Mouse (Mus musculus) E14TG2a.4 (cell line): ENCODE data around the gene Cd164l2.

ENCODE experiments used
- CTCF ChIP-seq: conservative IDR thresholded peaks from 2 replicates; pipeline ENCODE4 v1.5.1; 2014; ENCODE audit warnings: low read length
- NANOG ChIP-seq: IDR thresholded peaks from 2 replicates; pipeline ENCODE4 v1.6.1; 2014; ENCODE audit warnings: borderline replicate concordance, low read length, mixed read lengths
- POU5F1 ChIP-seq: IDR thresholded peaks from 2 replicates; pipeline ENCODE4 v1.6.1; 2014; ENCODE audit warnings: low read length, borderline replicate concordance

DNA sequence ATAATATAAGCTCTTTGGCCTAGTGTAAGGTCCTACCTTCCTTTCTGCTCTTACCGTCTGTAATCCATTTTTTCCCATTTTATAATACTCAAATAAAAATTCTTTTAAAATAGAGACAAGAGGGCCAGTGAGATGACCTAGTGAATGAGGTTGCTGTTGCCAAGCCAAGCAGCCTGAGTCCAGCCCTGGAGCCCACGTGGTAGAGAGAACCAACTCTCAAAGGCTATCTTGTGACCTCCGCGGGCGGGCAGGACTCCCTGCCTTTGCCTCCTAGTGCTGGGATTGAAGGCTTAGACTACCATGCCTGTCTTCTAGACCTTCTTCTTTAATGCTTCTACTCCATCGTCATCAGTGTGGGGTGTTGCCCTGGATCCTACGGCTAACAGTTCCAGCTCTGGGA is 32.7 kb upstream of the Cd164l2 start:
- TF ChIP-seq CTCF (no peak), NANOG (no peak), POU5F1 (no peak)
